Mouse (Mus musculus) heart, postnatal 0 days (tissue): ENCODE measurements around the gene Clec4f.

Source experiments
- CTCF ChIP-seq: IDR thresholded peaks from 2 replicates; pipeline ENCODE4 v1.5.1; 2016; ENCODE audit warnings: antibody characterized with exemption, control low read depth, low read depth
- EP300 ChIP-seq: IDR thresholded peaks from 2 replicates; pipeline ENCODE4 v1.6.1; 2016; ENCODE audit warnings: antibody characterized with exemption, low read depth

GRCm38 (mm10) chr6:83599636-83600174, 56.3 kb downstream of the Clec4f start:
- TF ChIP-seq CTCF: no peak
- no peak for TF ChIP-seq EP300
